Mouse (Mus musculus) 3T3-L1 (cell line): ENCODE data around the gene Olfr1410.
A peak's percentile ranks its signal among the peaks of the same experiment; 100 is the strongest.

Experiments
- DNase-seq: peaks from one replicate; pipeline ENCODE4 v3.0.0-alpha.2; 2015; ENCODE audit warnings: low read depth, low spot score

The Olfr1410 gene

DNA sequence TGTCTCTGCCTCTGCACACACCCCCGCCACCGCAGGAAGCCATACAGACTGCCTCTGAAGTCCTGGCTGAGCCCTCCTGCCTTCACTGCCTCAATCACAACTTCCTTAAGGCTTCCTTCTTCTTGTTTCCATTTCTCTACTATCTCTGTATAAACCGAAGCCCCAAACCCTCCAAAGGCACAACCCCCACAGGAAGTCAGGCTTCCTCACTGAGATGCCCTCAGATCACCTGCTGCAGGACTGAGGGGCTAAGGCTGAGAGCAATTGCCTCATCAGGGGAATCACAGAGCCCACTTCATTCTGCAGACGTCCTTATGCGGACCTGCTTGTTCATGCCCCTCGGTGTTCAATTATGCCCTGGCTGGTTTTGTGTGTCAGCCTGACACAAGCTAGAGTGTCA lies 34.8 kb downstream of the Olfr1410 start:
- no peak for DNase-seq

DNA sequence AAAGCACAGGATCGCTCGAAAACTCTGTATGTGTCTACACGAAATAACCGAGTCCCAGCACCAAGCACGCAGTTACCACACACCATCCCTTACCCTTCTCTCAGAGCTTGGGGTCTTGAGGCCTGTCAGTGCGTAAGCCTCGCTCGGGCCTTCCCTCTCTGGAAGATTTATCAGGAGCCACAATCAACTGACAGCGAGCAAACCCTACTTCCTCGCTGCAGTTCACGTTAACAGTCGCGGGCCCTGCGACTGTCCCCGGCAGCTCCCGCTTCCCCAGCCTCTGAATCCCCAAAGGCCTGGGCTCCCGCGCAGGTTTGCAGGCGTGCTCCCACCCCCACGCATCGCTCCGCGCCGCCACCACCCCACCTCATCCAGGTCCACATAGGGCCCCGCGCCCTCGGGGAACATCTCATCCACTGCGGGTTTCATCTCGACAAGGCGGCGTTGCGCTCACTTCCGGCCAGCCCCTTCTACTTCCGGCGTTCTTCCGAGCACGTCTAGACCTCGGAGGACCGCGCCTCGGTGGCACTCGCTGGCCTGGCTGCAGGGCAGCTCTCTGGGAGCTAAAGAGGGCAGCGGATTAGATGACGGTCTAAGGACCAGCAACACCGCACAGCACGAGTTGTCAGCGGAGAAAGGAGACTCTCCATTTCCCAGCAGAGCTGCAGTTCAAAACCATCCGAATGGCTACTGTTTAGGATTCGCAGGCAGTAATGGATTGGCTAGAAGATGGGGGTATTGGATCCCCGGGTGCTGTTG lies 36.1 kb downstream of the Olfr1410 start, which contains the start of gene Cops9:
Cops9 (minus strand) TSS at position 472 of the 759 bp plus-strand sequence.
- DNase-seq, result peak; percentile 93

DNA sequence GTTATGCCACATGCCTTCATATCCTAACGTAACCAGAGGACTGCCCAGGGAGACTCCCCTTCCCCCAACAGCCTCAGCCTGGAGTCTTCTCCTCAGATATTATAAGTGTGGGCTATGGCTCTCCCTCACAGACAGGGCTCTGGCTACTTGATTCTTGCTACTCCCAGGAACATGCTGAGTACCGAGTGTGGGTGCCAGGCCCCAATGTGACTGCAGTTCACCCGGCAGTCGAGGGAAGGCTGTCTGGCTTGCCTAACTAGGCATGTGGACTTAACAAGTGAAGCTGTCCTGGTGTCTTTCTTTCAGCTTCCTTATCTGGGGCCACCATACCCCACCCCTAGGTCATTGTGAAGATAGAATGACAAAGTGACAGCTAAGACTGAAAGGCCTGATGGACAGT lies 38.1 kb downstream of the Olfr1410 start:
- no peak for DNase-seq

DNA sequence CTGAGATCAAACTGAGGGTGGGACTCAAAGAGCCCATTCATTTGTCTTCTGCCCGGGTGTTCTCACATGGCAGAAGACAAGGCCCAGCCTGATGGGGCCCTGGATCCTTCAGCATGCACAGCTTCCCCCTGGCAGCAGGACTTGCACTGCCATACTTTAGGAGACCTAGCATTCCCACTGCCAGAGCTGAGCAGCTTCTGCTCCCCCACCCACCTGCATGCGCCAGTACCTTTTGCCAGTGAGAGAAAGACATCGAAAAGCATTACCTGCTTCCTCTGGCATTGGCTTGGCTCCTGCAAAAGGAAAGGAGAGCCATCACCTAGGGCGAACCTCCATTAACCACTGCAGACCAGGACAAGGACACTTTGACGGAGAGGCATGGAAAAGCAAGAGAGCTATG lies 39.3 kb downstream of the Olfr1410 start:
- DNase-seq, result no peak

DNA sequence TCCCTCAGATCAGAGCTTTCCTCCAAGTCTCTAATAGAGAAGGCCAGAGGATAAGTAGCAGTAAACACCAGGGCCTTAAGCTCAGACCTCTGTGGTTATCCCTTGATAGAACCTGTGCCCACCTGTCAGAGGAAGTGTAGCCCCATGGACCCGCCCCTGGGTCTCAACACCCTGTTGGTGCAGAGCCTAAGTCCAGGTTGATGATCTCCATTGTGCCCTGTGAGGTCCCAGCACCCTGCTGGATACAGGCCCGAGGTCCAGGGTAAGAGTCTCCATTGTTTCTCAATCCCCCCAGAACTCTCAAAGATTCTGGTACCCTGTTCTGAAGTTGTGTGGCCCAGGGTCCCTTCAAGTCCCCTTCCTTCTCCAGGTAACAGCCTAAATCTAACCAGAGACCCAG lies 40.5 kb downstream of the Olfr1410 start:
- DNase-seq, result no peak

DNA sequence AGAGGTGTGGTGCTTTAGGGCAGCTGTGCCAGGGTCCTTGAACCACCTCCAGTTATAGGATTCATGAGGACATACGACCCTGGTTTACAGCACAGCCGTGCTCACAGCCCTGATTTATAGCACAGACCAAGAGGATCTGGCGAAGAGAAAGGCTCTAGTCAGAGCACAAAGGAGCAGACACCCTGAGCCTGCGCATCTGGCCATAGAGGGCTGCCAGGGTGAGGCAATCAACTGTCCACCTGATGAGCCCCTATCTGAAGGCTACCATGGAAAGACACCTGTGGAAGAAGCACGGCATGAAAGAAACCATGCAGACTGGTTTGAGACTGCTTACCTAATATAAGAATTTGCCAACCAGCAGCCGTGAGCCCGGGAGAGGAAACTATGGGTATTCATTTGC lies 41.0 kb downstream of the Olfr1410 start:
- no peak for DNase-seq

DNA sequence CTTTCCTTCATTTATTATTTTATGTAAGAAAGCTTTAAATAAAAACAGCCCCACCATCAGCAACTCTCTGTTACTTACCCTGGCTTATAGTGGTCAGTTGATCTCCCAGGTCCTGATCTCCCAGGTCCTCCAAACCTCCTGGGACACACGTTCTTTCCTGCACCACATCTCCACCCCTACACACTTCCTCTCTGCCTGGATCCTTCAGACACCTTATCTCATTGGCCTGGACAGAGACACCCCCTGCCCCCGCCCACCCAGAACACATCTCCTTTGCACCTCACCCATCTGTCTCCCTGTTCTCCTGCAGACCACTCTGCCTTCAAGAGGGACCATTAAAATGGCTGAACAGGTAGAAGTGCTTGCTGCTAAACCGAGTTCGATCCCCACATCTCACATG lies 41.4 kb downstream of the Olfr1410 start:
- DNase-seq, result no peak

DNA sequence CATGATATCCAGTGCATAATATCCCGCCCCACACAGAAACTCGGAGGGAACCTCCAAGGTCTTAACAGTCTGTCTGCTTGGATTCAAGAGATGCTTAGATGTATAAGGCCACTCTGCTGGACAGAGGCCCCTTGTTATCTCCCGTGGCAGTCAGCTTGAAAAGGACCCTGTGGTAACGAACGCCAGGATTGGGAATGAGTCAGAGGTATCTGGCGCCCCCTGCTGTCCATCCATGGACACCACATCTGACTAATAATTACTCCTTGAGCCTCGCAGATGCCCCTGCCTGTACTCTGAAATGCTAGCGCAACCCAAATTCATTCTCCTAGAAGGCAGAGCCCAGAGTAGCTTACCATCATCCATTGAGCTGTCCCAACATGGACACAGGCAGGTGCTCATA lies 42.2 kb downstream of the Olfr1410 start:
- peak; percentile 87 for DNase-seq

DNA sequence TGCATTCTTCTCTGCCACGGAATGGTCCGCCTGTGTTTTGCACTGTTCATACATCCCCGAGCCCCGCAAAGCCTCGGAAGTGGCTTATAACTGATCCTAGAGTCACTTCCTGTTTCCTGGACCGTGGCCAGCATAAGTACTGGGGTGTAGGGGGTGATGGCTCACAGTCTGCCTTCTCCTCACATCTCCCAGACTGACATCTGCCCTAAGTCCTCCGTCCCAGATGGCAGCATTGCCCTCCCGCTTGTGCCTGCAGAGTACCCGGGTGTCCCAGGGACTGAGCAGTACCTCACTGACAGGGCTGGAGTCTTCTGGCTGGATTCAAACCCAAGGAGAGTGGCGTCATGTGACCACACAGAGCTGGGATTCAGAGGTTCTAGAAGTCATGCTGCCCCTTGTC lies 42.6 kb downstream of the Olfr1410 start:
- DNase-seq, result no peak

DNA sequence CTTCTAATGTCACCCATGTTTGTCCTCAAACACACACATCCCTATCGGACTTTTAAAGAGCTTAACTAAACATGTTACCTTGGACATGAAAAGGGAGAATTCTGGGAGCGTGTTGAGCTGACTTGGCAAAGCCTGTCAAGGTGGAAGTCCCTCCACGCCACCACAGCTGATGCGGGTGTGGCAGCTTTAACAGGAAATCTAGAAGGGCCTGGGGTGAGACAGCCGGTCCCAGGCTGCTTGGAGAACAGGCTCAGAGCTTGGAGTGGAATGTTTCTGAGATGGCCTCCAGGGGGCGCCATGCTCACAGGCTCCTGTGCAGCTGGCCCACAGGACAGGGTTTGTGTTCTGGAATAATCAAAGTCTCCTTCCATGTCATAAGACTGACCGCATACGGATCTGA lies 43.1 kb downstream of the Olfr1410 start, which contains the start of gene Otos:
Otos (minus strand) TSS at position 169 of the 400 bp plus-strand sequence.
- DNase-seq, result peak; percentile 89

DNA sequence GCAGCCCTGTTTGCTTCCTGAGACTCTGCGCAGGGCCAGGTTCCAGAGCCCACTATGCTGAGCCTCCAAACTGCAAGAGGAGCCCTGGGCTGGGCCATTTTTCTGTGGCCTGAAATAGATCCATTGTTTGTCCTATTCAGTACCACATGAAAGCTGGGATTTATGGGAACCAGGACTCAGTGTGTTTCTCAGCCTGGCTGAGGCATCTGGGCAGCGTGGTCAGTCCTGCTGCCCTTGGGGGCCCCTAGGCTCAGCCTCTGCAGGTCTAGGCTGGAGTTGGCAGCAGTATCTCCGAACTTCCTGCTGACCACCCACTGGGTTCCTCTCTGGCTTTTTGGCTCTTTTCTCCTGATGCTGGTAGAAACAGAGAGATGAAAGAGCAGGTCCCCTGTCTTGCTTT lies 45.9 kb downstream of the Olfr1410 start:
- DNase-seq, result no peak

DNA sequence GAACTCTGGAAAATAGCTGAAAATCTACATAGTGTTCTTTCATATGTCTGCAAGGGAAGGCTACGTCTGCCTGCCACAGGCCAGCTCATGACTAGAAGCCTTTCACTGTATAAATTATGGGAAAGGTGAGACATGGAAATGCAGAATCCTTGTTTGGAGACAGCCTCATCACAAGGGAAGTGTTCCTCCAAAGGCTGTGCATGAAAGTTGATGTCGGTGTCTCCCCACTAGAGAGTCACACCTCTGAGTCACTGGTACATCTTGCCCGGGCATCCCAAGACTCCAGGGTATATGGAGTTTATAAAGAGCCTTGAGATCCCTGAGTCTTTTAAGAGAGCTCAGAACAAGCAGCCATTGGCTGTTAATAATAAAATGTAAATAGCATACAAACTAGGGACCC lies 47.6 kb downstream of the Olfr1410 start:
- no peak for DNase-seq

DNA sequence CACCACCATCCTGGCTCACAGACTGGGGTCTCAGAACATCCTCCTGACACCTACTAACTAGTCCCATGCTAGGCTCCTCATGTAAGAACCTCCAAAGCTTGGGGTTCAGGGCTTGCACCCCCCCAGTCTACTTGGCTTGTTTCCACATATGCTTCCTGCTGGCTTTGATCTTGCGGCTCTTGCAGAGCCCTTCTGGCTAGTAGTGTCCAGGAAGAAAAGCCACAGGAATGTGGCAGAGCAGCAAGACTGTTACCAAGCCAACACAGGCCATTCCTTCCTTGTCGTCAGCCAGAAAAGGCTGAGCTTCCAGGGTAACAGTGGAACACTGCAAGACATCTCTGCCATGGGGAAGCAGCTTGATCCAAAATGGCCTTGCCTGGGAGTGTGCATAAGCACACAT lies 49.1 kb downstream of the Olfr1410 start:
- peak; percentile 80 for DNase-seq

DNA sequence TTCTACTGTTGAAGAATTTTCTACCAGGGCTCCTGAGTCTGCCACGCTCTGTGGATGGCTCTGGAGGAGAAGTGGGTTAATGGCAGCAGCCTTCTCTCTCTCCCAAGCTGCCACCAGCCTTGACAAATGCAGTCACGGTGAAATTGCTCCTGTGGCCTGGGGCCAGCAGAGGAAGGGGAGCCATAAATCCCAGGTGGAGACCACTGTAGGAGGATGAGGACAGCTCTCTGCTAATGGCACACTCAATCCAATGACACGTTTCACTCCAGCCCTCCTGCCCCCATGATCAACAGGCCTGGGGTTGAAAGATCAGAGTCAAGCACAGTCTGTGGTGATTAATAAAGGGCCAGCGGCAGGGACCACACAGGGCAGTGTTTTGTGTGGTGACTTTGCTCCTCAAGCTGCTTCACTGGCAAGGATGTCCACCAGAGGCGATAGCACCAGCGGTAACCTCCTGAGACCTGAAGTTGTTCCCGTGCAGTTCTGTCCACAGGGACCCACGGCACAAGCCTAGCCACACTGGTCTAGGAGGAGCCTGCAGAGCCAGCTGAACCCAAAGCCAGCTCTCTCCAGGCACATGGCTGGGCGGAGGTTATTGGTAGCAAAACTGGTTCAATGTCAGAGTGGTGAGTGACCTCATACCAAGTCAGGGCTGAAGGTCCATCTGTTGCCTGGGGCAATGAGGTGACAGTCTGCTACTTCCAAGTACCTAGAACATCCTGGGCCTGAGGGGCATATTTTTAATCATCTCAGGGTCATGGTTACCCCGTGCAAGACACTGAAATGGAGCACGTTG lies 51.6 kb downstream of the Olfr1410 start:
- DNase-seq, result no peak

DNA sequence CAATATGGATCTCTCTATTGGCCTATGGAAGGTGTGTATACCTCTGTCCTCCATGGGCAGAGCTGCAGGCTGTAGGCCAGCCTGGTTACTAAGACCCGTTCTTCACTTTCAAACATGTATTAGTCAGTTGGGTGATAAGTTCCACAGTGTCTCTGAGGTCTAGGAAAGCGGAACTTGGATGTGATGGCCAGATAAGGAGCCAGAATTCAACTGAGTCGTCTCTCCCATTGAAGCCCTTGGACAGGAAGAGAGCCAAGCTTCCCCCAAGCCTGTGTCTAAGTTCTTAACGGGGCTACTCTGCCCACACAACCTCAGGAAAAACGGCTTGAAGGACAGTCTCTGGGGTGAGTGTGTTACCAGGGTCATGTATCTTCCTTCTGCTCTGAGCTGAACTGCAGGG lies 53.8 kb downstream of the Olfr1410 start:
- no peak for DNase-seq
